Mouse (Mus musculus) mouse embryonic stem cell (cell line): Measurements from ENCODE around the gene Slc41a3.

Source experiments
- in situ Hi-C, 2 experiments: fragments of 300-500 bp; cut with MboI; formaldehyde crosslinking; loops; 1 replicate in 1 of 2; 3 replicates in 1 of 2; pipeline ENCODE4 v1.14.3; 2019 to 2020; ENCODE audit warnings: low sequenced_read_pairs in 2 of 2, low pct_unique_long_range_greater_than_20kb in 1 of 2, mixed read lengths in 1 of 2; ENCODE audit not compliant: unreplicated experiment in 1 of 2

The Slc41a3 gene

DNA sequence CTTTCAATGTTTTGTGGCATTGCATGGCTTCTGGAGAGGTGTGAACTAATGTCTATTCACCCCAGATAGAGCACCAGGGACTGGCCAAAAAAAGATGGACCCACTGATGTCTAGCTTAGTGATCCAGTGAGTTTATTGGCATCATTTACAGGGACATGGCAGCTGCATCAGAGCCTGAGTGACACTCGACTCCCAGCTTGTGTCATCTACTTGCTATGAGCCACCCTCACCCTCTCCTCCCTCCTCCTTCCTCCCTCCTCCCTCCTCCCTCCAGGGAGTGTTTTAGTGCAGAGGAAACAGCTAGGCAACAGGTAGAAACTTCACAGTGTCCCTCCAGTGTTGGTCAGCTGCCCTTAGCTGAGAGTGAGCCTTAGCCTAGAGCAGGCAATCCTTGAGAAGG lies 9.6 kb upstream of the Slc41a3 start:
- in situ Hi-C loops, result no loop called here

DNA sequence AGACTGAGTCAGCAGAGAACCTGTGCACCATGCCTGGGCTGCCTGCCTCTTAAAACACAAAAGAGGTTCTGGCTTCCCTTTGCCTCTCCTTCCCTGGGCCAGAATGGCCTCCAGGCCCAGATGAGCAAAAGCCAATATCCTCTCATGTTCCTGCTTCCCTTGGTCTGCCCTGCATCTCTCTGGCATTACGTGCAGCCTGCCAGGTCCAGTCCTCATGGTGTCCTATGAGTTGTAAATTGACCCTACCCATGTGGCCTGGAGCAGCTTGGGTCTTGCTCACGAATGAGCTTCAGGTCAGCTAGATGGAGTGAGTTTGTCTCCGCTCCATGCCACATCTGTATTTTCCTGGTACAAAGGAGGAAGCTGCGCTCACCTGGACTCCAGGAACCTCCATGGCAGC lies 7.5 kb upstream of the Slc41a3 start:
- in situ Hi-C loops, result no loop called here

DNA sequence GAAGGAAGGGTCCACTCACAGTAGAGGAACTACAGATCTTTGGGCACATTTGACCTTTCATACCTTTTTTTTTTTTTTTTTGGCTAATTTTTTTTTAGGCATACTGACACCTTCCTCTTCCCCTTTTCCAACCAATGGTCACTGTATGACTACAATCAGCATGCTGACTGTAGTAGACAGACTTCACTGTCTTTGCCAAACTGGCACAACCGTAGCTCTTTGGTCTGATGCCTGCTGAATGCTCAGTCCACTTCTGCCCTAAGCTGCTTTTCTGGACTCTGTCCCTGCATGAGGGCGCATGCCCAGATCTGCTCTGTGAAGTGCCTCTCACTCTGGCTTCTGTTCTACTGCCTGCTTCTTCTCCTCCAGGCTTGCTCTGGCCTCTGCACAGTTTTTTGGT lies 6.9 kb upstream of the Slc41a3 start:
- in situ Hi-C loops, result no loop called here

DNA sequence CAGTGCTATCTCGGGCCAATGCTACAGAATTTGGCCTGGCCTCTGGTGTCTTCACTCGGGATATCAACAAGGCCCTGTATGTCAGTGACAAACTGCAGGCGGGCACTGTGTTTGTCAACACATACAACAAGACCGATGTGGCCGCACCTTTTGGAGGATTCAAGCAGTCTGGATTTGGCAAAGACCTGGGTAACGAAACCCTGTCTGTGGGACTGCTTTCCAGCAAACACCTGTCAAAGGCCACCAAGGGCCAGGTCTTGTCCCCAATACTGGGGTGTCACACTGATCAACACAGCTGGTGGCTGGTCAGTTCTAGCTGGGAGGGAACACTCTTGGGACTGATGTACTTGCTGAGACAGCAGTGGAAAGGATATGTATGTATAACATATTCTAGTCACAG lies 6.3 kb upstream of the Slc41a3 start:
- in situ Hi-C loops, result no loop called here

DNA sequence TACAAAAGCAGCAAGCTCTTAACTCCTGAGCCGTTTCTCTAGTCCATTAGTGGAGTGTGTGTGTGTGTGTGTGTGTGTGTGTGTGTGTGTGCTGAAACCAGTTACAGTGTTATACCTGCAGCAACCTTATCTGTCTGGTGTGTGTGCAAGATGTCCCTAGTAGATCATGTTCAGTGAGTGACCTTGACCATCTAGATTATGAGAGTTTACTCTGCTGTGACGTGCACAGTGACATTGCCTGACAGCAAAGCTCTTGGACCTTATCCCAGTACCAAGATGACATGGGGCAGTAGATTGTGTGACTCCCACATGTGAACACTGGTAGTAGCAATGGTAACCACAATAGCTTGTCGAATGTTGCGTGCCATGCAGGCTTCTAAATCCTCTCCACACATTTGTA lies 4.2 kb upstream of the Slc41a3 start:
- in situ Hi-C loops, result no loop called here

DNA sequence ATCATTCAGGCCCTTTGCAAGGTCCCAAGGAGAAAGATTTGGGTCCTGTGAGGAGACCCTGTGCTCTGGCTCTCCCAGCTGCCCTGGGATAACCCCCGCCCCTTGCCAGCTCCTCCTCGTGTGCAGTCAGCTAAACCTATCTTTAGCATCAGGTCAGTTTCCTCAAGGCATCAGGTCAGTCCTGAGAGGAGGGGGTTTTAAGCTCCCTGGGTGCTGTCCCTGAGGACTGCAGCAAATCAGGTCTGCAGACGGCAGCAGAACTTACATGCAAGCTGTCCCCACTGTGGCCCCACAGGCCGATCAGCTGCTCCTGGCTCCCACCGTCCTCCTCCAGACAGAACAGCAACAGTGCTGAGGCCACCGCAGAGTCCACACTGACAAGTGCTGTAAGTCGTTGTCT lies 2.8 kb upstream of the Slc41a3 start:
- in situ Hi-C loops, result no loop called here

DNA sequence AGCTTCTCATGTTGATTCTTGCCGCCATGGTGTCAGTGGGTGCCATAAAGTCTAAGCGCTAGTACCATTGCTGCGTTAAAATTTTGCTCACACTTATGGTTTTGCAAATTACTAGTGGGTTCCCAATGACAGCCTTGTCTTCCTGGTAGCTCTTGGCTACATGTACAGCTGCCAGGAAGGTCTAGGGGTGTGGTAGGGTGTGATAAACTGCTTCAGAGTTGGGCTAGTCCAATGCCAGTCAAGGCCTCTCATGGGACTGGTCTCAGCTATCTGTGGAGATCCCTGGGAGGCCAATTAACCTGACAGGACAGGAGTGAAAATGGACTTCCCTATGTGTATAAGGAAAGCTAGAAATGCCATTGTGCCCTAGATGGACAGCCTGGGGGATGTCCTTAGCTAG lies 2.2 kb upstream of the Slc41a3 start:
- in situ Hi-C loops, result no loop called here

DNA sequence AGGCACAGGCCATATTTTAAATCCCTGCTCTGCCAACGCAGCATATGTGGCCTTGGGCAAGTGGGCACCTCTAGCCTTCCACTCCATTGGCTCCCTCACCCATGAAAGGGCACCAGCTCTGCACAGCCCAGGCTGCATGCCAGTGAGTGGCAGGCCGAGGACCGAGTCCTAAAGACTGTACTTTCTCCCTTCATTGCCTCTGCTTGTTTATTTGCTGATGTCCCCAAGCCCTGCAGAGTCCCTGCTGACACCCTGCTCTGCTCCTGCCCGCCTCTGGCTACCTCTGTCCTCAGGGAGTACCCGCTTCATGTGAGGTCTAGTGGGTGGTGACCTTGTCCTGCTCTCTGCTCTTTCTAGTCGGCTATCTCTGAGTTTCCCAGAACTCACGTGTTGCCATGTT lies 1.4 kb upstream of the Slc41a3 start:
- in situ Hi-C loops, result no loop called here

DNA sequence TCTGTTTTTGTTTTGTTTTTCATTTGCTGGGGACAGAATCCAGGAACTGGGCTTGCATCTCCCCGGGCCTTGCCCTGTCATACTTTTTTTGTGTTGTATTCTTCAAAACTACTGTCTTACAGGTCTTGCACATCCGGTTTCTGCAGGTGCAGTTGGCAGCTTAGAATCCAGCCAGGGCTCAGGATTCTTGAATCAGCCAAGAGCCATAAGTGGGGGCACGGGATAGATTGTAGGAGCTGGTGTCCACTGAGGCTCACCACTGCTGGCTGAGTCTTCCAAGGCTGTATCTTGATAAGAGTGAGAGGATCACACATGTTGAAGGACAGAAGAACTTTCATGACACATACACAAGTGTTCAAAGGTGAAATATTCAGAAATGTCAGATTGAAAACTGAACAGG lies 395 bp upstream of the Slc41a3 start:
- in situ Hi-C loops, result no loop called here

DNA sequence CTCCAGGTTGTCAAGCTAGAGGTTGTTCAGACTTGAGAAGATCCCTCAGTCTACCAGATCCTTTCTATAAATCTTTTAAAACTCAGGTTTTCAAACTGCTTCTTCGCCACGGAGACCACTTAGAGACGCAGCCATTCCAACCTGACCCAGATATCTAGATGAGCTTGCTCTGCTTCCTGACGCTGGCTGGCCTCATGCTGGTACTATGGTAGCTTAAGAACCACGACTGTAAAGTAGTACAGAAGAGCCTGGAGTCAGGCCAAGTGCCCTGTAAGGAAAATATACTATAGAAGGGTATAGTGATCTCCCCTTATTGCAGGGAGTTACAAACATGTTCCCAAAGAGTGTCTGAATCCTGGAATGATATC lies 757 bp downstream of the Slc41a3 start:
- in situ Hi-C loops, result no loop called here

DNA sequence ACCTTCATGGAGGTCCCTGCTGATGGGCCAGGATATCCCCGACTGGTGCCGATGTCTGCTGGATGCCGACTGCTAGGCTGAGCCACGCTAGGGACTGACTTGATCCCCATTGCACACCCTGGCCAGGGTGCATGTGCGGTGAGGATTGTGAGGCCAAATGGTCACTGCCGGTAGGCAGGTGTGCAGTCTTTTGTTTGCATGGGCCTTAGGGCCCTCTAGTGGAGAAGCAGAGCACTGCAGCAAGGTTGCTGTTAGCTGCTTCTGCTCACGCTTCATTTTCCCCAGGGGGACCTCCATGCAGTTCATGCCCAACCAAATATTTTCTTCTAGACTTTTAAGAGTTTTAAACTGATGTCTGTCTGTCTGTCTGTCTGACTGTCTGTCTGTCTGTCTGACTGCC lies 2.0 kb downstream of the Slc41a3 start:
- in situ Hi-C loops, result no loop called here

DNA sequence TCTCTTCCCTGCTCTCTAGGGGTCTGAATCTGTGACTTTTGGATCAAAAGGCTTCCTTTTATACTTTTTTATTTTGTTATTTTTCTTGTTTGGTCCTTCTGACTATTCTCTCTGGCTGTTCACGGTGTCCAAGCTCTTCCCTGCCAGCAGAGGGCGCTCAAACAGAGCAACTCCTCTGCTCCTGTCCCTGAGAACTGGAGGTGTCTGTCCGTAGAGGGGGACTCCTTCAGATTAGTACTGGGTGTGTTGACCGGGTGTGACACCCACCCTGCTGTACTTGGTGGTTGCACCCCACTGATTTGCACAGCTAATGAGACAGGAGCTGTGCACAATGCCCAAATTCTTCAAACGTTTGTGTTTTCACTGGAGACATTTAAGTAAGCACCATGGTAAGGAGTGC lies 2.7 kb downstream of the Slc41a3 start:
- in situ Hi-C loops, result no loop called here

DNA sequence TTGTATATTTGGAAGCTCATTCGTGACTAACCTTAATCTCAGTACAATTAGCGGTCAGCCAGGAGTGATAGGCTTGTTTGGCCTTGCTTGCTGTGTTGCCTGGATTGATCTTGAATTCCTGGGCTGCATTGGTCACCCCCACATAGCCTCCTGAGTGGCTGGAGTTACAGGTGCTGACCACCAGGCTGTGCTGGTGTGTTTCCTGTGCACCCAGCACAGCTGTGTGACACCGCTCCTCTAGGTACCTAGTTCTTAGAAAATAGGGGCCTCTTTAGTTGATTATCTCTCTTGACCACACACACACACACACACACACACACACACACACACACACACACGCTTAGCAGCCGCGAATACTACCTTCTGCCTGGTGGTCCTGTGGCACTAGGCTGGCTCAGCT lies 3.7 kb downstream of the Slc41a3 start:
- in situ Hi-C loops, result no loop called here

DNA sequence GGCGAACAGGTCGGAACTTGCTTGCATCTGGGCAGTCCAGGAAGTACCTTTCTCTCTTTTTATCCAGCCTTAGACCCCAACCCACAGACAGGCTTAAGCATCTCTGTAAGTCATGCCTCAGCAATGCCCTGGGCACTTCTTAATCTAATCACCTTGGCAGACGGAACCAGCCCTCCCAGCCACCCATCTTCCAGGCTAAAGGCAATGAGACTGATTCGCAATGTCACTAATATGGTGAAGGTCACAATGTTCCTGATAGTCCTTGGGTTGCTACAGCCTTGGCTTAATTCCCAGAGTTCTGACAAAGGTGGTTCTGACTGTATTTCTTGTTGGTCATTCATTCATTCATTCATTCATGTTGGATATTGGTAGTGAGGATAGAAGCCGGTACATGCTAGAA lies 5.7 kb downstream of the Slc41a3 start:
- in situ Hi-C loops, result no loop called here

DNA sequence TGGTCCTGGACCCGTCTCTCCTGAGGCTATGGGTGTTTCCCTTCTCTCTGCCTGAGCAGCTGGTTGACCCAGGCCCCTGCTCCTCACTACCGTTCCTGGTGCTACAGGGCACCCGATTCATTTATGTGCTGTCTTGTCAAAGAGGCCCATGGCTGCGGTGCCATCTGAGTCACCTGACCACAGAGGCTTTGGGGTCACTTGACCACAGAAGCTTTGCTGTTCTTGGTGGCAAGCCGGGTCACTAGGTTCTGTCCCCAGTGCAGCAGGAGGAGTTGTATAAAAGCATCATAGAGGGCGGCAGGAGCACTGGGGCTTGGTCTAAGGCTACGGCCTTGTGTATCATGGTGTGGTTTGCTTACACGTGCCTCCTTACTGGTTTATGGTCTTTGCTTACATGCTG lies 8.8 kb downstream of the Slc41a3 start:
- in situ Hi-C loops, result no loop called here

DNA sequence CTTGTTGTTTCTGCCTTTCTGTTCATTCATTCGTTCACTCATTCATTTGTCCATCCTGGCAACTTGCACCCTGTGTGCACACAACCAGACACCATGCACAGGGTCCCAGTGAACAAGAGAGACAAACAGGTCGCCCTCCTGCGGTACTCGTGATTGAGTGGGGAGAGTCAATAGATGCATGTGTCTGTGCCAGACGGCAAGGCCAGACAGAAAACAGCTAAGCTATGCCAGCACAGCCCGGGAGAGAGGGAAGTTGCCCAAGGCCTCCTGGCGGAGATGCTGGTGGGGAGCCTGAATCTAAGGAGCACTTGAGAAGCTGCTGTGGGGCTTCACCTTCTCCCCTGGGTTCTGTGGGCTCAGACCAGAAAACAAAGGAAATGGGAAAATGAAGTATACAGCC lies 10.8 kb downstream of the Slc41a3 start:
- in situ Hi-C loops, result no loop called here

DNA sequence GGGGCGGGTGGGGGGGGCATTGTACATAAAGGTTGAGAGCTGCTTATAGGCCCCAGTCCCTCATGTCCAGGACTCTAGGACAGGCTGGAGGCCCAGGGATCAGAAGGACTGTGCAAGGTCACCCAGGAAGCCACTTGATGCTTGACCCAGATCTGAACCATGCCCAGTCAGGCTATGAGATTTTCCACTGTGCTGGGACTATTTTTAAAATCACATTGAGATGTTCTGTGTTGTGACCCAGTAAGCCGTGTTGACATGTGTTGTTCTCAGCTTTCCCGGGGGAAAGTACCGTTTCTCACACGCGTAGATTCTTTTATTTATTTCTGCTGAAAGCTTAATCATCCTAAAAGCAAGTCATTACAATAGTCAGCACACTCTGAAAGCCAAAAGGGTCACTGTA lies 11.5 kb downstream of the Slc41a3 start:
- in situ Hi-C loops, result no loop called here

DNA sequence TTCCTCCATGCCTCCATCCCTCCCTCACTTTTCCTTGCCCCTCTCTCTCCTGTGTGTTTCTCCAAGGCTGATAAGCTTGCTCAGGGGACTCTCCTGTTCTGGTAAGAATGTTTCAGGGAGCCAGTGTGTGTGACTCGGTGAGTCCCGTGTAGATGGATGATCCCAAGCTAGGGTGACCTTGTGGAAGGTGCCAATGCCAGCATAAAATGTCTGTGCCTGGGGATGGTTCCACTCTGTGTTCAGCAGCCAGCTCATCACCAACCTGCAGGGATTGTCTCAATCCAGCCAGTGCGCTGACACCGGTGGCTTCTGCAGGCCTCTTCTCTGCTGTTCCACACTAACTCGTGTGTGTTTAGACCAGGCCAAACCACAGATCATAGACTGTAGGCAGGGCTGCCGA lies 12.0 kb downstream of the Slc41a3 start:
- in situ Hi-C loops, result no loop called here

DNA sequence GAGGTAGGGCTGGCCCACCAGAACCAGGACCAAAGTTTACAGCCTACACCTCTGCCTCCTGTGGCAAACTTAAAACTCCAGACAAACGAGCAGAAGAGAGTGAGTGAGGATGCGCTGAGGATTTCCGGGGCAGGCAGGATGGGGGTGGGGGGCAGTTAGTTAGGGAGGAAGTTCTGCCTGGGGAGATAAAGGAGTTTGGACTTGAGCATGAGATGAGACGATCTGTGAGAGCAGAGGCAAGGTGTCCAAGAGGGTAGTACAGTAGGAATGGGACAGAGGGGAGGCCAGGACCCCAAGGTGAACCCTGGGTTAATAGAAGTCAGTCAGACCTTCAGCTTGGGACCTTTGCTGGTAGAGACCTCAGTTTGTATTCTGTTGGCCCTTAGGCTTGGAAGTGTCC lies 13.7 kb downstream of the Slc41a3 start:
- in situ Hi-C loops, result no loop called here

DNA sequence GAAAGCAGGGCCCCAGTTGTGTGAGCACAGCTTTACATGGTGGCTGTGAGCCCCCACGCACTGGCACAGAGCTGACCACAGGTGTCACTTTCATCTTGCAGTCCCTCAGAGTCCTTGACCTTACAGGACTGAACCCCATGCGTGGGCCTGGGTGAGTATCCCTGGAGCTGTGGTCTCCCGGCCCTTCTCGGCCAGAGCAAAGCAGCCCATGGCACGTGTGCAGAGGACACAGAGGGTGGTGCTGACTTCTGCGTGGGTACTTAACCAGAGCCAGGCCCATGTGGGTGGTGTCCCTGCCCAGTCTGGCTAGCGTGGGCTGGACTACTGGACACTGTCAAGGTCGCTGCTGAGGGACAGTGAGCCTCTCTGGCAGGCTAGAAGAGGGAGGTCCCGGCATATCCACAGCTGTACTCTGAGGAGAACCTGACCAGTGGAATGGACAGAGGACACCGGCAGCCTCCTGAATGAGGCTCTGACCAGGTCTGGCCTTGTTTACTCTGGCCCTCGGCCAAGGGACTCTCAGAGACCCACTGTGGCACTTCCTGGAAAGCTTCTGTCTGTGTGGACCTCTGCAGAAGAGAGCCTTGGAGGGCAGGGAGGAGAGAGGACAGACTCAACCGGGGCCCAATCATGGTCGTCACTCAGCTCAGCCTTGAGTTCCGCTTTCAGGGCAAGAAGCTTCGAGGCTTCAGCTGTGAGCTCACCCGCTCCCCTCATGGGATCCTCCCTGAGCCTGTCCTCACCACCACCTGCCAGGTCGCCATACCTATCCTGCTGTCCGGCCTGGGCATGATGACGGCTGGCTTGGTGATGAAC lies 14.5 kb downstream of the Slc41a3 start:
- in situ Hi-C loops, result no loop called here

DNA sequence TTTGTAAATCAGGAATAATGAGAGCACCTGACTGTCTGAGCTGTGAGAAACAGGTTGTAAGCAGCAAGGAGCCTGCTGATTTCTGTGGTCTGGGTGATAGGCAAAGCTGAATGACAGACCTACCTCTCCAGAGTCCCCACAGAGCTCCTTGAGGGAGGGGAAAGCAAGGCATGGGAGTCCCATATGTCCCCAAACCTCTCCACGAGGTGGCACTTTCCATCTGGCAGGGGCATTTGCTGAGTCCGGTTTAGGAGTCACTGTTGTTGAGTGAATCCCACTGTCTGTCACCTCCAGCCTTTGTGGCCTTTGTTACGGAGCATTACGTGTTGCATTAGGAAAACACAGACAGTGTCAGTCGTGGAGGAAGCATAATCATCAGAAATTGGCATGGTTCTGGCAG lies 15.4 kb downstream of the Slc41a3 start:
- in situ Hi-C loops, result no loop called here
